ENCODE assay signal across 12 mouse cellular contexts in genomic region chr16:17181382-17181781, GRCm38 (mm10). TPM values are rescaled to one million over a fixed set of nuclear protein-coding genes. Genes with fewer than 3 reads are reported as not detected.
A peak's percentile ranks its signal among the peaks of the same experiment; 100 is the strongest.
DNase-seq lines count a peak whose midpoint lies in the region; ATAC-seq and TF ChIP-seq lines count a peak whose summit lies in the region.
"Had no signal": no experiment of that assay in that cellular context is flagged by ENCODE, and none has a peak within 500 bp of the region (broad histone marks: within the 10 kb centered on the region; RNA-seq: fewer than 3 reads in every experiment).

No protein-coding gene starts in this region.

- no peaks in the 10 kb centered on the region for H3K27me3 ChIP-seq in kidney, adult 2 months (replicated peaks; ENCODE audit: control insufficient read depth, insufficient read depth, low read length)
- H3K27me3 ChIP-seq in liver, embryonic 11.5 days (replicated peaks; ENCODE audit: control insufficient read depth, insufficient read depth, low read length), result no peaks in the 10 kb centered on the region

- H3K4me2 ChIP-seq in liver, embryonic 11.5 days, result no peak overlapping the region
- H3K4me2 ChIP-seq: midbrain, embryonic 11.5 days had no signal

- WGBS in kidney, adult 2 months, result 77% methylated on average over 4 of the region's 4 CpGs
- 65% methylated on average over 4 of the region's 4 CpGs for WGBS in liver, embryonic 11.5 days

- peak; percentile 28 for DNase-seq in kidney, adult 2 months
- DNase-seq in kidney, adult 8-10 months, result no peak
- DNase-seq in brain, adult 2 months (ENCODE audit: low read depth, low spot score), result peak; percentile 57
- no peak for DNase-seq in liver, embryonic 11.5 days (ENCODE audit: low spot score)
- DNase-seq in skeletal muscle tissue, adult 2 months (ENCODE audit: low read depth, low spot score), result peak; percentile 67
- no peak for DNase-seq in retina, embryonic 14.5 days (ENCODE audit: low spot score)
- DNase-seq in thymus, postnatal 0 days (ENCODE audit: low spot score), result no peak
- DNase-seq in cerebellum, adult 18-20 months, result no peak
- DNase-seq: cerebellum, adult 9-10 months; thymus, postnatal 25 days had no signal

- no peaks in the 10 kb centered on the region for H3K9me3 ChIP-seq in liver, embryonic 11.5 days (ENCODE audit: control insufficient read depth, low read length)

- no peak overlapping the region for H3K27ac ChIP-seq in kidney, adult 2 months (ENCODE audit: insufficient read depth, low read depth, low read length)
- peak overlapping the region; percentile 35; the same call in 1 of the 2 replicates for H3K27ac ChIP-seq in liver, embryonic 11.5 days (ENCODE audit: low read depth, low read length)

- no peak for TF ChIP-seq POLR2A in kidney, adult 2 months (IDR thresholded peaks at IDR 0.05; ENCODE audit: low read depth, low read length)

- H3K9ac ChIP-seq in liver, embryonic 11.5 days (ENCODE audit: low read depth, low read length), result no peak overlapping the region

- H3K4me3 ChIP-seq in kidney, adult 2 months (ENCODE audit: insufficient read depth, low read depth, low read length), result no peak overlapping the region
- no peak overlapping the region for H3K4me3 ChIP-seq in liver, embryonic 11.5 days (ENCODE audit: low read depth, low read length)

- H3K4me1 ChIP-seq in kidney, adult 2 months (ENCODE audit: control insufficient read depth, insufficient read depth, low read length), result peaks cover 4% of the 10 kb centered on the region; the same call in 1 of the 2 replicates
- H3K4me1 ChIP-seq in liver, embryonic 11.5 days (replicated peaks; ENCODE audit: control insufficient read depth, insufficient read depth, low read length), result peaks cover 5% of the 10 kb centered on the region; the same call in 1 of the 2 replicates

- no peak for TF ChIP-seq CTCF in kidney, adult 2 months (conservative IDR thresholded peaks at IDR 0.05; ENCODE audit: insufficient read depth, insufficient read length, low read depth, low read length)

- no peaks in the 10 kb centered on the region for H3K36me3 ChIP-seq in kidney, adult 2 months (ENCODE audit: control insufficient read depth, insufficient read depth, low read length)
- peaks cover 2% of the 10 kb centered on the region; the same call in 1 of the 2 replicates for H3K36me3 ChIP-seq in liver, embryonic 11.5 days (ENCODE audit: control insufficient read depth, insufficient read depth, low read length)

- ATAC-seq in liver, embryonic 11.5 days (replicated peaks; ENCODE audit: low FRiP score), result no peak
- ATAC-seq: inflammation-experienced regulatory T-cells, adult 6 months had no signal

RNA-seq across cellular contexts. Expression of gene Ube2l3, which starts 21.1 kb away (rescaled TPM):
- 64.6 and 73.6 TPM in 2 replicates for polyA plus RNA-seq in kidney, adult 2 months (2012; rRNA removed)
- 369 and 377 TPM in 2 replicates for polyA plus RNA-seq in liver, embryonic 11.5 days (2014; fragmentation: Nextera tagmentation; extraction: Ambion mirVana)
- 420 and 454 TPM in 2 replicates for polyA plus RNA-seq in thymus, postnatal 0 days (2015; fragmentation: Nextera tagmentation; extraction: Ambion mirVana)

RNA-seq across cellular contexts. Expression of gene Rimbp3, which starts 27.0 kb away (rescaled TPM):
- polyA plus RNA-seq in kidney, adult 2 months (2012; rRNA removed), result 0.05 and 0.08 TPM in 2 replicates
- polyA plus RNA-seq in liver, embryonic 11.5 days (2014; fragmentation: Nextera tagmentation; extraction: Ambion mirVana), result 0.18 and 0.45 TPM in 2 replicates
- polyA plus RNA-seq in thymus, postnatal 0 days (2015; fragmentation: Nextera tagmentation; extraction: Ambion mirVana), result 0.30 and 0.48 TPM in 2 replicates

RNA-seq across cellular contexts. Expression of gene Ccdc116, which starts 34.4 kb away (rescaled TPM):
- polyA plus RNA-seq in kidney, adult 2 months (2012; rRNA removed), result 0.74 and 0.92 TPM in 2 replicates
- polyA plus RNA-seq in liver, embryonic 11.5 days (2014; fragmentation: Nextera tagmentation; extraction: Ambion mirVana), result 1.7 and 2.4 TPM in 2 replicates
- polyA plus RNA-seq in thymus, postnatal 0 days (2015; fragmentation: Nextera tagmentation; extraction: Ambion mirVana), result 0.73 and 1.3 TPM in 2 replicates

RNA-seq across cellular contexts. Expression of gene Ydjc, which starts 37.0 kb away (rescaled TPM):
- 7.5 and 8.5 TPM in 2 replicates for polyA plus RNA-seq in kidney, adult 2 months (2012; rRNA removed)
- 33.5 and 34.2 TPM in 2 replicates for polyA plus RNA-seq in liver, embryonic 11.5 days (2014; fragmentation: Nextera tagmentation; extraction: Ambion mirVana)
- polyA plus RNA-seq in thymus, postnatal 0 days (2015; fragmentation: Nextera tagmentation; extraction: Ambion mirVana), result 17.2 and 18.7 TPM in 2 replicates

RNA-seq across cellular contexts. Expression of gene Sdf2l1, which starts 49.2 kb away (rescaled TPM):
- 22.8 and 25.2 TPM in 2 replicates for polyA plus RNA-seq in kidney, adult 2 months (2012; rRNA removed)
- polyA plus RNA-seq in liver, embryonic 11.5 days (2014; fragmentation: Nextera tagmentation; extraction: Ambion mirVana), result 96.3 and 108 TPM in 2 replicates
- 74.2 and 113 TPM in 2 replicates for polyA plus RNA-seq in thymus, postnatal 0 days (2015; fragmentation: Nextera tagmentation; extraction: Ambion mirVana)

Comparison
In these comparisons a context has a peak if more than half of its experiments do, and no peak if none do; other contexts are left out.
1. DNase-seq: peak in kidney, adult 2 months (single experiment), brain, adult 2 months (single experiment) and skeletal muscle tissue, adult 2 months (single experiment); none in kidney, adult 8-10 months (0 of 2), liver, embryonic 11.5 days (single experiment), retina, embryonic 14.5 days (single experiment), thymus, postnatal 0 days (single experiment) and cerebellum, adult 18-20 months (0 of 2).